Mouse (Mus musculus) left cerebral cortex, adult 18-20 months (tissue): ENCODE results near the gene Rs1. TPM values are rescaled to one million over a fixed set of nuclear protein-coding genes. Genes with fewer than 3 reads are reported as not detected.
"Not testable (repeated sequence)": the region's sequence is repeated elsewhere in the genome, so short reads cannot be mapped to it uniquely, and the experiment has no call there.

ENCODE experiments used
- DNase-seq, 2 experiments: peaks; one replicate each; pipeline ENCODE4 v3.0.0; 2021 to 2022; ENCODE audit warnings: low spot score in 2 of 2, mixed read lengths in 1 of 2
- long read RNA-seq, 2 experiments: library from polyadenylated mRNA; stranded (forward); transcript quantifications; one replicate each; pipeline ENCODE4 v2.0.0; 2021
- total RNA-seq, 2 experiments: library from RNA; stranded (reverse); gene quantifications; 2 replicates each; pipeline ENCODE4 v1.2.3; 2021

The Rs1 gene
- total RNA-seq: under 1 TPM in 1 of 2 experiments, not detected in 1; 0.07 TPM
- long read RNA-seq, experiment 1, partial matches to known transcripts: 0 of 1 reads
- long read RNA-seq, experiment 1, other reads (novel, unspliced or antisense): 1 of 1 reads
- long read RNA-seq, experiment 2: 0 reads

GRCm38 (mm10) chrX:160767713-160768112 is at the start of gene Rs1:
Gene Rs1 (plus strand): TSS chrX:160768013.
- DNase-seq: no peak

- no peak for DNase-seq
Observed at GRCm38 (mm10) chrX:160735650-160736049, 32.2 kb upstream of the Rs1 start, which contains the start of gene Ppef1. Gene Ppef1 (minus strand): TSS chrX:160735765.

DNA sequence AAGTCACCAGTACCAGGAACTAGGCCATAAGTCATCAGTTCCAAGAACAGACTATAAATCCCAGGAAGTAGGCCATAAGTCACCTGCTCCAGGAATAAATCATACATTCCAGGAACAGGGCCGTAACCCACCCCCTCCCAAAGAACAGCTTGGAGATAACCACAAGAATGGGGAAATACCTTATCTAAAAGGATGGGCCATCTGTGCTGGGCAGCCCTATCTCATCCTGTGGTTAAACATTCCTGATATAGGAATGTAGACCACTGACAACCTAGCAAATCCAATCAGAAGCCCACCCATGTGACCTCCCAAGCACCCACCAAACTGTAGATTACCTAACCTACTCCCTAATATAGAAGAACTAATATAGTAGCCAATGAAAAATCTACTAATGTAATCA is 22.4 kb upstream of the Rs1 start:
- no peak for DNase-seq

DNA sequence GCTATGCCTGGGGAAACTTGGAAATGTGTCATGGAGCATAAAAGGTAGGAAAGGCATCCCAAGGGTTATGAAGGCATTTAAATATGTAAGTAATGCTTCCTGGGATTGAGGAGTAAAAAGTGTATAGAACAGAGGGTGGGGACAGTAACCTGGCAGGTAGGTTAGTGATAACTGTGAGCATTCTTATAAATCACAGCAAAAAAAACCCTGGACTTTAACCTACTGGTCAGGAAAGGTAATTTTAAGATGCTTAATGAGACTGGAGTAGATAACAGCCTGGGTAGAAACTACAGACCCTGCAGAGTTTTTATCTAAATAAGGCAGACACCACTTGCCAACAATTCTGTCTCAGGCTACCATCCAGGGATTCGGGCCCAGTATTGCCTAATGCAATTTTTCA is 19.2 kb upstream of the Rs1 start:
- no peak for DNase-seq

DNA sequence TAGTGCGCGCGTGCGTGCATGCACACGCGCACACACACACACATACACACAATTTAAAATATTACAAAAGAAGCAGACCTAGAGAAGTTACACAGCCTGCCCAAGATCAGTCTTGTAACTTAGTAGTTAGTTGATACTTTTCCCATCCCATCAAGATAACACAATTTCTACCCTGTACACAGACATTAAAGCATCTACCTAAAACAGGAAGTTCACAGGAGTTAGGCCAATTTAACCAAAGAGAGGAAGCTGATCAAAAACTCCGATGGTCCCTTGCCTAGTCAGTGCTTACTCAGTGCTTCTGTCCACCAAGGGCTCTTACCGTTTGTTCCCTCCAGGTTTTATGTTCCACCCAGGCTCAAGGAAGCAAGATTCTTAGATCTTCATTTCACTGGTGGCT is 17.0 kb upstream of the Rs1 start:
- no peak for DNase-seq

DNA sequence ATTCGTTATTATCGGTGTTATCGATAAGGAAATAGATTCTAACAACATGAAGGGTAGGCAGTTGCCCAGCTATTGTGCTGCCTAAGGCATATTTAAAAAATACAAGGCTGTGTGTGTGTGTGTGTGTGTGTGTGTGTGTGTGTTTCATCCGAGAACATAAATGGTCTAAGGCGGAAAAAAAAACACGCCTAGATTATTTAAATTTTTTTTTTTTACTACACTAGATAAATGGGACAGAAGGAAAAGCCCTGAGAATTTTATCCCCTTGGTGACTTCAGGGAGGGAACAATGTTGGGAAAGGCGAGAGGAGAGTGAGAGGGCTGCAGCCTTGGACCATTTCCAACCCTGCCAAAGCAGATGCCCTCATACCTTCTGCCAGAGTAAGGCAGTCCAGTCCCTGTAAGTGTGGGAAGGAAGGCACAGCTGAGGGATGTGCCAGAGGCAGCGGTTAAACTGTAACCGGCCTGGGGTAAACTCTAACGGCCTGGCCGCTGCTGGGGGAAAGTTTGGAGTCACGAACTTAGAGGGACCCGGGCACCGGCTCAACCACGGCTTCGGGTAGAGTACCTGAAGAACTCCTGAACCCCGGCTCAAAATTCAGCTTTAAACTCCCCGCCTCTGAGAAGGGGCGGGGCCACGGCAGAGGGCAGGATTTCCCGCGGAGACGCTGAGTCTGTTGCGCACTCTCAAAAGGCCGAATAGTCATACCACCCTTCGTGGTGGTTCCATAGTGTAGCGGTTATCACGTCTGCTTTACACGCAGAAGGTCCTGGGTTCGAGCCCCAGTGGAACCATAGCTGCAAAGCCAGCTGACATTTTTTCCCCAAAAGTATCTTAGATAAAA is 2.2 kb upstream of the Rs1 start:
- DNase-seq: peak; percentile 92 to 95

- no peak for DNase-seq
Observed at GRCm38 (mm10) chrX:160766233-160766616, 1.6 kb upstream of the Rs1 start.

- DNase-seq: not testable (repeated sequence)
Observed at GRCm38 (mm10) chrX:160769622-160770021, 1.8 kb downstream of the Rs1 start.

- DNase-seq: peak; percentile 7 to 27
Observed at GRCm38 (mm10) chrX:160773033-160773432, 5.2 kb downstream of the Rs1 start.

DNA sequence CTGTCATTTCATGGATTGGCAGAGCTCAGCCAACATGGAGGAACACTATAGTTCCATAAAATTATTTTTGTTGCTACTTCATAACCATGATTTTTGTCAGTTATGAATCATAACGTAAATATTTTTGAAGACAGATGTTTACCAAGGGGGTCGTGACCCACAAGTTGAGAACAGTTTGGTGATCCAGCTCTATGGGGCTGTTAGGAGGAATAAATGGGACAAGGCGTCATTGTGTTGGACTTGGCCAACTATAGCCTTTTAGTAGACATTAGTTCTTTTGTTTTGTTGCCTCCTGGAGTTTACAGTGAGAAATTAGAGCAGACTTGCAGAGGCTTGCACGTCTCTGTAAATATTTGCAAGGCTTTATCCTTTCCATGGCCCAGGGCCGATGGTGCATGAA is 14.5 kb downstream of the Rs1 start:
- no peak for DNase-seq

DNA sequence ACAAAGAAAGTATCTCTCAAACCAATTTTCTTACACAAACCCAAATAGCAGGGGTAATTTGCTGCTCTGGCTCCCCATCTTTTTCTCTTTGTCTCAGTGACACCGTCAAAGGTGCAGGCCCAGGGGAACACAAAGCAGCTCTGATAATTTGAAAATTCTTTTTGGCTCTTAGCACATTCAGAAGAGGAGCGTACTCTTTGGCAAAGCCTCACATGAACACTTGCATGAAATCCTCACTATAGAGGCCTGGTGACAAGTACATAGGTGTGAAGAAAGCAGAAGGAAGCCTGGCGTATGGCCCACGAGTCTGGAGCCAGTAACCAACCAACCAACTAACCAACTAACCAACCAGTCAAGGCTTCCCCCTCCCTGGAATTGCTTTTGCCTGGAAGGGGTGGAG is 27.1 kb downstream of the Rs1 start:
- no peak for DNase-seq

DNA sequence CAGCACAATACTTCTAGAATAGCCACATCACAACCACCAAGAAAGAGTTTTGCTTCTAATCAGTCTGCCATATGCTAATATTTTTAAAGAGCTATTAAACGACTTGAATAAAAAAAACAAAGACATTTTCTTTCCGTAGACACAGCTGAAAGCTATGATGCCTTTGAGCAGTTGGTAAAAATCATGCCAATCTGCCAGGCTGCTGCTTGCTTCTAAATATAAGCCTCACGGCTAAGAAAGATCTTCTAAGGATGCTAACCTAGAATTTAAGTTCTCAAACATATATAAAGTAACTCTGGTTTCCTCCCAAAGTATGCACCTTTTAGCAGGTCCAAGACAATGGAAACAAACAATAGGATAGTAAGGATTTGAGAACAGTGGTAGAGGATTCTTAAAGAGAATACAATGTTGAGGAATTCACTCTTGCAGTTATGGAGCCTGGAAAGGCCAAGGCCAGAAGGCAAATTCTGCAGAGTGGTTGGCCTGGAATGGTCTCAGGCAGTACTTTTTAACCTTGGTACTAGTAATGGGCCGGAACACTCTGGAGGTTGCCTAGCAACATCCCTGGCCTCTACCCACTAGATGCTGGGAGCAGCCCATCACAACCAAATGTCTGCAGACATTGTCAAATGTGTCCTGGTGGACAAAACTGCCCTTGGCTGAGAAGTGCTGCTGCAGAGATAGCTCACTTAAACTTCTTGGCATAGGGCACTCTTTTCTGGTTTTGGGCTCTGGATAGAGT is 36.8 kb downstream of the Rs1 start:
- no peak for DNase-seq

GRCm38 (mm10) chrX:160808226-160808625 is 40.4 kb downstream of the Rs1 start:
- no peak for DNase-seq

Other genes starting within 250 kb of the Rs1 start
- 1 to 10 TPM in 1 of 2 experiments, under 1 TPM in 1; 0.58 to 1.4 TPM for gene Ppef1, start 32.2 kb upstream of the Rs1 start, total RNA-seq
- 1 to 10 TPM; 1.2 TPM for gene Gja6, start 139.0 kb downstream of the Rs1 start, total RNA-seq
- 100 to 1,000 TPM; 139 to 148 TPM for gene Cdkl5, start 226.7 kb downstream of the Rs1 start, total RNA-seq